Mouse (Mus musculus) thymus, adult 2 months (tissue): Measurements from ENCODE around the gene Coa4. TPM values are rescaled to one million over a fixed set of nuclear protein-coding genes. Genes with fewer than 3 reads are reported as not detected.

Source experiments
- DNase-seq: peaks from one replicate; pipeline ENCODE4 v3.0.0; 2021
- H3K27ac ChIP-seq: fragments of 200-500 bp; 2 replicates; pipeline ENCODE4 v1.5.1; 2012; ENCODE audit warnings: low read length, control low read depth; ENCODE audit not compliant: control insufficient read depth, insufficient read depth
- H3K27me3 ChIP-seq: fragments of 200-500 bp; 2 replicates; pipeline ENCODE4 v1.6.1; 2012; ENCODE audit warnings: mild to moderate bottlenecking, low read length, moderate library complexity, mixed read lengths; ENCODE audit not compliant: control insufficient read depth, insufficient read depth
- H3K36me3 ChIP-seq: fragments of 200-500 bp; 2 replicates; pipeline ENCODE4 v1.6.1; 2012; ENCODE audit warnings: mild to moderate bottlenecking, low read length, moderate library complexity; ENCODE audit not compliant: control insufficient read depth, insufficient read depth
- H3K4me1 ChIP-seq: fragments of 200-500 bp; replicated peaks from 2 replicates; pipeline ENCODE4 v1.6.1; 2012; ENCODE audit warnings: low read length; ENCODE audit not compliant: control insufficient read depth, insufficient read depth
- H3K4me3 ChIP-seq: fragments of 200-500 bp; 2 replicates; pipeline ENCODE4 v1.5.1; 2012; ENCODE audit warnings: mild to moderate bottlenecking, low read length, control low read depth, moderate library complexity; ENCODE audit not compliant: control insufficient read depth, insufficient read depth
- CTCF ChIP-seq: fragments of 200-500 bp; IDR thresholded peaks from 2 replicates; pipeline ENCODE4 v1.5.1; 2012; ENCODE audit warnings: mild to moderate bottlenecking, control low read depth, low read length, moderate library complexity, borderline replicate concordance; ENCODE audit not compliant: control insufficient read depth, poor library complexity, insufficient read depth; ENCODE audit errors: extremely low read depth
- POLR2A ChIP-seq: fragments of 200-500 bp; IDR thresholded peaks from 2 replicates; pipeline ENCODE4 v1.6.1; 2012; ENCODE audit warnings: mild to moderate bottlenecking, low read length, control low read depth, moderate library complexity; ENCODE audit not compliant: control insufficient read depth, poor library complexity, insufficient read depth; ENCODE audit errors: extremely low read depth
- WGBS: fragments of 180-500 bp; shearing (Covaris S2); methylation state at CpG from one replicate; pipeline ENCODE4 v1.1.7; 2018; 5-methylcytosine and 5-hydroxymethylcytosine counted together
- polyA plus RNA-seq: library from polyadenylated mRNA; depleted of rRNA; stranded (reverse); fragments of >200 nt; gene quantifications from 2 replicates; pipeline ENCODE4 v1.2.3, GENCODE M21; 2012

Gene Coa4
- polyA plus RNA-seq, 1 experiment = 9.1 TPM

DNA sequence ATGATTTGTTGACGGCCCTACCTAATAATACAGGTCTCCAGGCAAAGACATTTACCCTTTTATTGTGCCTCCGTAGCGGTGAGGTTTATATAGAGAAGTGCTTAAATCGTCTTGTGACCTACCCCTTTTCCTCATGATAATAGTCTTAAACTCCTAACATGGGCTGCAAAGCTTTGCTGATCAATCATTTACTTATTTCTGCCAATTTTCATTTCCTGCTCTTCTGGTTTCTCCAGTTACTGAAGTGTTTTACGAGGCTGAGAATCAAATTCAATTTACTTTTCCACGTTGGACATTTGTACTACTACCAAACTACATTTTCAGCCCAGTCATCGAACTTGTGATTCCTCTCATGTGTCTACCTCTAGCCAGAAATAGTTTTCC, 640 bp downstream of the Coa4 start:
- H3K27me3 ChIP-seq = no peaks in the 10 kb centered on the region
- TF ChIP-seq CTCF (no peak), POLR2A (no peak)
- no peak overlapping the region for H3K4me3 ChIP-seq
- H3K4me1 ChIP-seq = peaks cover 2% of the 10 kb centered on the region
- H3K36me3 ChIP-seq = peaks cover 6% of the 10 kb centered on the region
- H3K27ac ChIP-seq = no peak overlapping the region
- DNase-seq = no peak
- WGBS = 18% methylated on average over 7 of the region's 7 CpGs

DNA sequence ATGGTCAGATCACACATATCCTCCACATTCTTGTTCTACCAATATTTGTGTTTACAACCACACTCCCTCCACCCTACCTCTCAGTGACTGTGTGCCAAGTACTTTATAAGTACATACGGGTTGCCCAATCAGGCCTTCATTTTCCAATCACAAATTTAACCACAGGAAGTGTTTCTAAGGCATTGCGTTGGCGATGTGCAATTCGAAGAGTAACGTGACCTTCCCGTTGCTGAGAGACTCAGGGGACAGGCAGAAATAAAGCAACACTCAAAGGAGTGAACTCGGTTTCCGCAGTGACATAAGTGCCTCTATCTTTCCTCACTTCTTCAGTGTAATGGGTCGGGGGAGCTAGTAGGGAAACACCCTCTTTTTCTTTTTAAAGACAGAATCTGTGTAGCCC, 2.6 kb downstream of the Coa4 start:
- no peak for DNase-seq
- no peak for TF ChIP-seq CTCF
- no peak for TF ChIP-seq POLR2A
- Histone ChIP-seq H3K36me3 (peaks cover 6% of the 10 kb centered on the region), H3K4me3 (no peak overlapping the region), H3K27me3 (no peaks in the 10 kb centered on the region), H3K27ac (no peak overlapping the region), H3K4me1 (peaks cover 2% of the 10 kb centered on the region)
- WGBS = 96% methylated on average over 9 of the region's 9 CpGs

- Histone ChIP-seq H3K27ac (no peak overlapping the region), H3K4me3 (no peak overlapping the region), H3K36me3 (peaks cover under 1% of the 10 kb centered on the region), H3K27me3 (no peaks in the 10 kb centered on the region), H3K4me1 (no peaks in the 10 kb centered on the region)
- WGBS = 81% methylated on average over 1 of the region's 1 CpGs
- TF ChIP-seq POLR2A (no peak), CTCF (no peak)
- DNase-seq = no peak
These were observed 7.6 kb downstream of the Coa4 start for GRCm38 (mm10) chr7:100544437-100544836.

DNA sequence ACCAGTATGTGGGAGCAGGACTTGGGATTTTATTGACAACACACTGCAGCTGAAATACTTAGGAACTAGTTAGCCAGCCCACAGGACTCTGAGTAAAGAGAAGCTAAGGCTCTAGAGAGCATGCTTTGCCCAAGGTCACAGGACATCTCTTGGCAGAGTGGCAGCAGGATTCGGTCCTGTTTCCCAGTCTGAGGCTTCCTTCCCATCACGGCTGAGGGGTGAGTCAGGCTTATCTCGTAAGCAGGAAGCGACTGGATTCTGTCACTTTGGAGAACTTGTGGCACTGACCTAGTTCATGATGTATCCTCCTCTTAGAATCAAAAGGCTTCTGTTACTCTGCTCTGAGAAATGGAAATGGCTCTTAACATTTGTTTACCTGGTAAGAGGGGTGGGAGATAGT, 10.8 kb downstream of the Coa4 start:
- 83% methylated on average over 4 of the region's 4 CpGs for WGBS
- no peaks in the 10 kb centered on the region for H3K27me3 ChIP-seq
- H3K4me3 ChIP-seq = no peak overlapping the region
- no peaks in the 10 kb centered on the region for H3K4me1 ChIP-seq
- DNase-seq = no peak
- H3K27ac ChIP-seq = no peak overlapping the region
- no peaks in the 10 kb centered on the region for H3K36me3 ChIP-seq
- TF ChIP-seq CTCF = no peak
- TF ChIP-seq POLR2A = no peak

- Histone ChIP-seq H3K27me3 (no peaks in the 10 kb centered on the region), H3K36me3 (no peaks in the 10 kb centered on the region), H3K27ac (no peak overlapping the region), H3K4me1 (no peaks in the 10 kb centered on the region), H3K4me3 (no peak overlapping the region)
- WGBS = 92% methylated on average over 3 of the region's 3 CpGs
- DNase-seq = no peak
- no peak for TF ChIP-seq CTCF
- no peak for TF ChIP-seq POLR2A
These were observed 12.9 kb downstream of the Coa4 start for GRCm38 (mm10) chr7:100549796-100550195.

DNA sequence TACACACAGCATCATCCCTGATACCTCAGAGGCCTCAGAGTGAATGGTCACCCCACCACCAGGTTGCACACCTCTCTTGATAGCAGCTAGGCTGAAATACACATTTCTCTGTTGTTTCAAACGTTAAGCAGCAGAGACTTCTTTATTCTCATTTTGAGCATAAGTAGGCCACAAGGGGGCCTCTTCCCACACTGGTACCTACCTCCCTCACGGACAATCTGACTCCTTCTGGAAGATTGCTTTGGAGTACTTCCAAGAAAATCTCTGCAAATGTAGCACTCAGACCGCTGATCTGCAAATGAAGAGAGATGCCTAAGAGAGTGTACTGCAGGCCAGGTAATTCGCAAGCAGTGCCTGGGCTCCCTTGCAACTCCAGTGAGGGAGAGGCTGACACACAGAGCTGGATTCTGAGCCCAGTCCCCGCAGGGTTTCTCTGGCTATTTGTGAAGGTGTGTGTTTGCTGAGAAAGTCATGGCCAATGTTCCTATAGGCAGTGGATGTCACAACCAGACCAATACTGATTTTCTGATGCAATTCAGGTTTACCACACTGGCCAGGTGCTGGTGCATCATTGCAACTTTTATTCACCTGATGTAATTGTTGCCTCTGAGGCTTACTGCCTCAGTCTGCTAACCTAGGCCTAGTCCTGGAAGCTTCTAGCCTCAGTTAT, 13.6 kb downstream of the Coa4 start:
- no peak for DNase-seq
- 86% methylated on average over 5 of the region's 5 CpGs for WGBS

DNA sequence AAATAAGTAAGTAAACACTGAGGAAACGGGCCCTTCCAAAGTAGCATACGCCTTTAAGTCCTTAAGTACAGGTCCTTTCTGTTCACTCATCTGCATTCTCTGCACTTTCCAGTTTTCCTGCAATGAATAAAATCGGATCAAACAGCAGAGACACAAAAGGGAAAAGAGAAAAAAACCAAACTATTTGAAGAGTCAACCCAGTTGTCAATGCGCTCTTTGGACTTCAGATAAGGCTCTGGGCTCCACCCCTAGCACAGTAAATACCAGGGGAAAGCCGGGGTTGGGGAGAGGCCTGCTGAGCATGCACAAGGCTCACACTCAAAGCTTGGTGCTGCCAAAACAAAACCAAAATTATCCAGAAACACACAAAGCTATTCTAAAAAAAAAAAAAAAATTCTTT, 18.1 kb downstream of the Coa4 start:
- no peak overlapping the region for H3K4me3 ChIP-seq
- DNase-seq = no peak
- H3K36me3 ChIP-seq = no peaks in the 10 kb centered on the region
- TF ChIP-seq CTCF = no peak
- TF ChIP-seq POLR2A = no peak
- WGBS = 97% methylated on average over 5 of the region's 5 CpGs
- no peak overlapping the region for H3K27ac ChIP-seq
- no peaks in the 10 kb centered on the region for H3K27me3 ChIP-seq
- no peaks in the 10 kb centered on the region for H3K4me1 ChIP-seq

More for the DNA sequence above, 13.6 kb downstream of the Coa4 start:
- Histone ChIP-seq H3K27ac (no peak overlapping the region), H3K4me1 (no peaks in the 10 kb centered on the region), H3K4me3 (no peak overlapping the region), H3K27me3 (no peaks in the 10 kb centered on the region), H3K36me3 (no peaks in the 10 kb centered on the region)
- no peak for TF ChIP-seq CTCF
